Mouse (Mus musculus) neutrophil, adult 65 days (primary cell): ENCODE results near the gene Ifi27l2a. TPM values are rescaled to one million over a fixed set of nuclear protein-coding genes. Genes with fewer than 3 reads are reported as not detected.

Experiments used
- total RNA-seq: library from RNA; stranded (reverse); gene quantifications from 2 replicates; pipeline ENCODE4 v1.2.4, GENCODE M21; 2023

Gene Ifi27l2a
- 51.4 and 140 TPM in 2 replicates for total RNA-seq

GRCm38 (mm10) chr12:103443524-103443923 is at the start of gene Ifi27l2a:
TSS of gene Ifi27l2a (minus strand) at chr12:103443680.

GRCm38 (mm10) chr12:103457140-103457539 is 13.7 kb upstream of the Ifi27l2a start, which contains the start of gene Ifi27l2b:
TSS of gene Ifi27l2b (minus strand) at chr12:103457223.

GRCm38 (mm10) chr12:103433986-103434731 is 9.3 kb downstream of the Ifi27l2a start, which contains the start of gene Ifi27:
TSS of gene Ifi27 (plus strand) at chr12:103434211.

GRCm38 (mm10) chr12:103425729-103426470 is 17.6 kb downstream of the Ifi27l2a start, which contains the start of gene Ddx24:
TSS of gene Ddx24 (minus strand) at chr12:103425830.

GRCm38 (mm10) chr12:103407720-103408119 is 35.8 kb downstream of the Ifi27l2a start, which contains the start of gene 9330161L09Rik:
TSS of gene 9330161L09Rik (minus strand) at chr12:103407820.

Other genes starting within 250 kb of the Ifi27l2a start
- not detected in 2 replicates for gene Prima1, start 201.5 kb downstream of the Ifi27l2a start, total RNA-seq
- not detected in 2 replicates for gene Fam181a, start 132.7 kb downstream of the Ifi27l2a start, total RNA-seq
- gene Asb2, start 87.7 kb downstream of the Ifi27l2a start, total RNA-seq, result 0.16 TPM in 1 of 2 replicates, not detected in the other
- gene Otub2, start 55.0 kb downstream of the Ifi27l2a start, total RNA-seq, result 0.82 and 0.85 TPM in 2 replicates
- 4.9 and 5.0 TPM in 2 replicates for gene 9330161L09Rik, start 35.9 kb downstream of the Ifi27l2a start, total RNA-seq
- gene Ddx24, start 17.9 kb downstream of the Ifi27l2a start, total RNA-seq, result 79.5 and 108 TPM in 2 replicates
- 81.2 and 96.7 TPM in 2 replicates for gene Ifi27, start 9.5 kb downstream of the Ifi27l2a start, total RNA-seq
- gene Ifi27l2b, start 13.5 kb upstream of the Ifi27l2a start, total RNA-seq, result not detected in 2 replicates
- gene Ppp4r4, start 88.6 kb upstream of the Ifi27l2a start, total RNA-seq, result 0.44 TPM in 1 of 2 replicates, not detected in the other
- 0.13 TPM in 1 of 2 replicates, not detected in the other for gene Serpina10, start 187.8 kb upstream of the Ifi27l2a start, total RNA-seq
- not detected in 2 replicates for gene Serpina6, start 213.5 kb upstream of the Ifi27l2a start, total RNA-seq
- gene Serpina16, start 232.5 kb upstream of the Ifi27l2a start, total RNA-seq, result not detected in 2 replicates